Mouse (Mus musculus): ENCODE results near the gene Klhl40. TPM values are rescaled to one million over a fixed set of nuclear protein-coding genes. Genes with fewer than 3 reads are reported as not detected.

Klhl40 gene
- polyA plus RNA-seq, 1 experiment from 2014 or later = 1.1 TPM

- 0 out of 2 replicates have a peak overlapping the region, but pooled peaks have one; percentile 9 for H3K9ac ChIP-seq (replicated peaks; ENCODE audit: low read length)
- H3K36me3 ChIP-seq (ENCODE audit: control insufficient read depth, insufficient read depth, low read length) = peaks cover 45% of the 10 kb centered on the region
- H3K9me3 ChIP-seq (ENCODE audit: control insufficient read depth, low read length) = no peaks in the 10 kb centered on the region
- no peaks in the 10 kb centered on the region for H3K27me3 ChIP-seq (ENCODE audit: control insufficient read depth, insufficient read depth, low read length)
- H3K4me2 ChIP-seq (ENCODE audit: low read length) = peak overlapping the region; percentile 93
- WGBS = 56% methylated on average over 10 of the region's 10 CpGs
- H3K4me1 ChIP-seq (ENCODE audit: control insufficient read depth, insufficient read depth, low read length) = peaks cover 16% of the 10 kb centered on the region
- H3K27ac ChIP-seq (replicated peaks; ENCODE audit: low read depth, low read length) = no peak overlapping the region
- DNase-seq (peak; percentile 8), ATAC-seq (ENCODE audit: low FRiP score, low TSS enrichment) (no peak)
- peak overlapping the region; percentile 88 for H3K4me3 ChIP-seq (replicated peaks; ENCODE audit: low read depth, low read length)
Measured at GRCm38 (mm10) chr9:121757835-121758814, 19.3 kb upstream of the Klhl40 start.

GRCm38 (mm10) chr9:121759091-121760081 lies 18.0 kb upstream of the Klhl40 start, which contains the start of gene Zfp651:
Zfp651 (plus strand) TSS chr9:121759330.
- ATAC-seq (ENCODE audit: low FRiP score, low TSS enrichment) = peak; percentile 86
- WGBS = under 1% methylated on average over 88 of the region's 97 CpGs
- peak within 1 kb of the TSS; percentile 93 for H3K4me2 ChIP-seq (ENCODE audit: low read length)
- peak within 1 kb of the TSS; percentile 89 for H3K9ac ChIP-seq (replicated peaks; ENCODE audit: low read length)
- no peaks in the 10 kb centered on the region for H3K27me3 ChIP-seq (ENCODE audit: control insufficient read depth, insufficient read depth, low read length)
- peak; percentile 92 for DNase-seq
- H3K4me1 ChIP-seq (ENCODE audit: control insufficient read depth, insufficient read depth, low read length) = peaks cover 16% of the 10 kb centered on the region
- peak within 1 kb of the TSS; percentile 85 for H3K27ac ChIP-seq (replicated peaks; ENCODE audit: low read depth, low read length)
- H3K36me3 ChIP-seq (ENCODE audit: control insufficient read depth, insufficient read depth, low read length) = peaks cover 46% of the 10 kb centered on the region
- H3K4me3 ChIP-seq (replicated peaks; ENCODE audit: low read depth, low read length) = peak within 1 kb of the TSS; percentile 88
- no peaks in the 10 kb centered on the region for H3K9me3 ChIP-seq (ENCODE audit: control insufficient read depth, low read length)

GRCm38 (mm10) chr9:121760271-121761090 lies 16.9 kb upstream of the Klhl40 start:
- no peaks in the 10 kb centered on the region for H3K9me3 ChIP-seq (ENCODE audit: control insufficient read depth, low read length)
- H3K27me3 ChIP-seq (ENCODE audit: control insufficient read depth, insufficient read depth, low read length) = no peaks in the 10 kb centered on the region
- DNase-seq (peak; percentile 79), ATAC-seq (ENCODE audit: low FRiP score, low TSS enrichment) (peak; percentile 55; the same call in 1 of the 2 replicates)
- 2% methylated on average over 43 of the region's 43 CpGs for WGBS
- peaks cover 46% of the 10 kb centered on the region for H3K36me3 ChIP-seq (ENCODE audit: control insufficient read depth, insufficient read depth, low read length)
- peak overlapping the region; percentile 89 for H3K9ac ChIP-seq (replicated peaks; ENCODE audit: low read length)
- peak overlapping the region; percentile 93 for H3K4me2 ChIP-seq (ENCODE audit: low read length)
- peak overlapping the region; percentile 85 for H3K27ac ChIP-seq (replicated peaks; ENCODE audit: low read depth, low read length)
- peaks cover 16% of the 10 kb centered on the region for H3K4me1 ChIP-seq (ENCODE audit: control insufficient read depth, insufficient read depth, low read length)
- H3K4me3 ChIP-seq (replicated peaks; ENCODE audit: low read depth, low read length) = peak overlapping the region; percentile 88

GRCm38 (mm10) chr9:121761091-121761665 lies 16.2 kb upstream of the Klhl40 start:
- Histone ChIP-seq H3K4me2 (ENCODE audit: low read length) (peak overlapping the region; percentile 93), H3K27me3 (ENCODE audit: control insufficient read depth, insufficient read depth, low read length) (no peaks in the 10 kb centered on the region), H3K9ac (replicated peaks; ENCODE audit: low read length) (peak overlapping the region; percentile 89), H3K4me1 (ENCODE audit: control insufficient read depth, insufficient read depth, low read length) (peaks cover 16% of the 10 kb centered on the region), H3K4me3 (replicated peaks; ENCODE audit: low read depth, low read length) (peak overlapping the region; percentile 88), H3K9me3 (ENCODE audit: control insufficient read depth, low read length) (no peaks in the 10 kb centered on the region), H3K27ac (replicated peaks; ENCODE audit: low read depth, low read length) (no peak overlapping the region), H3K36me3 (ENCODE audit: control insufficient read depth, insufficient read depth, low read length) (peaks cover 46% of the 10 kb centered on the region)
- ATAC-seq (ENCODE audit: low FRiP score, low TSS enrichment) (no peak), DNase-seq (no peak)
- 61% methylated on average over 10 of the region's 10 CpGs for WGBS

GRCm38 (mm10) chr9:121761787-121762186 lies 15.6 kb upstream of the Klhl40 start:
- Histone ChIP-seq H3K36me3 (ENCODE audit: control insufficient read depth, insufficient read depth, low read length) (peaks cover 48% of the 10 kb centered on the region), H3K9ac (replicated peaks; ENCODE audit: low read length) (no peak overlapping the region), H3K4me1 (ENCODE audit: control insufficient read depth, insufficient read depth, low read length) (peaks cover 16% of the 10 kb centered on the region), H3K9me3 (ENCODE audit: control insufficient read depth, low read length) (no peaks in the 10 kb centered on the region), H3K4me3 (replicated peaks; ENCODE audit: low read depth, low read length) (no peak overlapping the region), H3K27ac (replicated peaks; ENCODE audit: low read depth, low read length) (no peak overlapping the region), H3K27me3 (ENCODE audit: control insufficient read depth, insufficient read depth, low read length) (no peaks in the 10 kb centered on the region), H3K4me2 (ENCODE audit: low read length) (no peak overlapping the region)
- no peak for ATAC-seq (ENCODE audit: low FRiP score, low TSS enrichment)
- 53% methylated on average over 8 of the region's 8 CpGs for WGBS
- no peak for DNase-seq

GRCm38 (mm10) chr9:121762248-121762647 lies 15.2 kb upstream of the Klhl40 start:
- no peaks in the 10 kb centered on the region for H3K9me3 ChIP-seq (ENCODE audit: control insufficient read depth, low read length)
- DNase-seq (no peak), ATAC-seq (ENCODE audit: low FRiP score, low TSS enrichment) (no peak)
- H3K36me3 ChIP-seq (ENCODE audit: control insufficient read depth, insufficient read depth, low read length) = peaks cover 49% of the 10 kb centered on the region
- no peak overlapping the region for H3K9ac ChIP-seq (replicated peaks; ENCODE audit: low read length)
- peaks cover 16% of the 10 kb centered on the region for H3K4me1 ChIP-seq (ENCODE audit: control insufficient read depth, insufficient read depth, low read length)
- no peak overlapping the region for H3K4me3 ChIP-seq (replicated peaks; ENCODE audit: low read depth, low read length)
- no peak overlapping the region for H3K27ac ChIP-seq (replicated peaks; ENCODE audit: low read depth, low read length)
- 87% methylated on average over 10 of the region's 10 CpGs for WGBS
- H3K4me2 ChIP-seq (ENCODE audit: low read length) = no peak overlapping the region
- H3K27me3 ChIP-seq (ENCODE audit: control insufficient read depth, insufficient read depth, low read length) = no peaks in the 10 kb centered on the region

- Histone ChIP-seq H3K27ac (replicated peaks; ENCODE audit: low read depth, low read length) (no peak overlapping the region), H3K27me3 (ENCODE audit: control insufficient read depth, insufficient read depth, low read length) (no peaks in the 10 kb centered on the region), H3K4me1 (ENCODE audit: control insufficient read depth, insufficient read depth, low read length) (peaks cover 16% of the 10 kb centered on the region), H3K4me2 (ENCODE audit: low read length) (no peak overlapping the region), H3K4me3 (replicated peaks; ENCODE audit: low read depth, low read length) (no peak overlapping the region), H3K9me3 (ENCODE audit: control insufficient read depth, low read length) (no peaks in the 10 kb centered on the region), H3K9ac (replicated peaks; ENCODE audit: low read length) (no peak overlapping the region), H3K36me3 (ENCODE audit: control insufficient read depth, insufficient read depth, low read length) (peaks cover 54% of the 10 kb centered on the region)
- WGBS = 90% methylated on average over 25 of the region's 25 CpGs
- no peak for DNase-seq
- no peak for ATAC-seq (ENCODE audit: low FRiP score, low TSS enrichment)
Measured at GRCm38 (mm10) chr9:121762761-121763160, 14.6 kb upstream of the Klhl40 start.

Data from midbrain, embryonic 14.5 days (tissue).